Mouse (Mus musculus) heart, postnatal 0 days (tissue): ENCODE data around the gene Flt3l.

Source experiments
- CTCF ChIP-seq: IDR thresholded peaks from 2 replicates; pipeline ENCODE4 v1.5.1; 2016; ENCODE audit warnings: antibody characterized with exemption, control low read depth, low read depth
- EP300 ChIP-seq: IDR thresholded peaks from 2 replicates; pipeline ENCODE4 v1.6.1; 2016; ENCODE audit warnings: antibody characterized with exemption, low read depth

DNA sequence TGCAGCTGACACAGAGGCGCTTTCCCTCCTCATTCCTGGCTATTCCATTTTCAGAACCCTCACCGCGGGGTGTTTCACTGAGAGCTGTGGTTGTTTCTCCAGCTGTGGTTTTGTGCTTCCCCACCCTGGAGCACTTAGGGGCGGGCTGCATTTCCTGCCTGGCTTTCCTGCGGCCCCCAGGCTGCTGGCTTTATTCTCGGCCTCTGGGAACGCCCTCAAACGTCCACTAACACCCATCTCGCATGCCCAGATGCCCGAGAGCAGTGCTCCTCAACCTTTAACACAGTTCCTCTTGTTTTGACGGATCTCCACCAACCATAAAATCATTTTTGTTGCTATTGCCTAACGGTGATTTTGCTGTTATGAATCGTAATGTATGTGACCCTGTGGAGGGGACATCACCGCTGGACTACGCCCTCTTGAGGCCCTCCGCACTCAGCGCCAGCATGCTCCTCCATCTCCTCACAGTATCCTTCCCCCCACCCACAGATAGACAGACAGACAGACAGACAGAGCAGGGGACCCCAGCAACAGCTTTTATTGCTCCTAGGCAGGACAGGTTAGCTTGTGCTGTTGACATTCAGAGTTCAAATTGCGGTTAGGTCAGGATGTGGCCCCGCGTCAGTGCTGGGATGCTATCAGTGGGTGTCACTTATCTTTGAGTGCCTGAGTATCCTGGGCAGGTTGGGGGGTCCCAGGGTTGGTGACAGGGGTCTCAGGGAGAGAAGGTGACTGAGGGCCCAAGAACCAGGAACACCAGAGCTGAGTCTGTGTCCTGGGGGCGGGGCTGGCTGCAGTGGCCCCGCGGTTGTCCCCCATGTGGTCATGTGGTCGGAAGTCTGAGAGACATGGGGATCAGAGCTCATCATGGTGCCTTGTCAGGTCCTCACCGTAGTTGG, 53.6 kb downstream of the Flt3l start:
- TF ChIP-seq CTCF = no peak
- peak; percentile 33; the same call in 1 of the 2 replicates for TF ChIP-seq EP300
